Mouse (Mus musculus): Measurements from ENCODE around the gene Tmem97. TPM values are rescaled to one million over a fixed set of nuclear protein-coding genes. Genes with fewer than 3 reads are reported as not detected.

Gene Tmem97
- polyA plus RNA-seq, 1 experiment from 2014 or later, result 73.5 TPM

GRCm38 (mm10) chr11:78531046-78531445, 19.5 kb downstream of the Tmem97 start:
- H3K4me1 ChIP-seq, result peaks cover 13% of the 10 kb centered on the region

DNA sequence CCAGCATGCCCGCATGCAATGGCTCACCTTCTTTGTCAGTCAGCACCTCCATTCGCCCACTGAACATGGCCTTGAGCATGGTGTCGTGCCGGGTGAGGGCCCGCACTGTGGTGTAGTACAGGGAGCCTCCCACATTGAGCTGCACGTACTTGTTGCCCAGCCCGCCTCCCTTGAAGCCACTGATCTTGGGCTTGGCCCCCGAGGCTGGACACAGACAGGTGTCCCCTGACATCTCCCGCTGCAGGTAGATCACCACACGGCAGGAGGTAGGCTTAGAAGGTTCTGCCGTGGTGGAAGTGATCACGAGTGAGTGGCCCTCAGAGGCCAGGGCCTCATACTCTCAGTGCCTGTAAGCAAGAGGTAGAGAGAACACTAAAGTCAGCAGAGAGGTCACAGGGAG, 20.6 kb downstream of the Tmem97 start:
- ATAC-seq (ENCODE audit: insufficient number of reproducible peaks, low FRiP score, low TSS enrichment, low read depth), result no peak
- peaks cover 8% of the 10 kb centered on the region for H3K4me1 ChIP-seq
- H3K27me3 ChIP-seq, result no peaks in the 10 kb centered on the region
- no peak overlapping the region for H3K9ac ChIP-seq
- no peak overlapping the region for H3K4me2 ChIP-seq (replicated peaks)
- no peaks in the 10 kb centered on the region for H3K9me3 ChIP-seq (replicated peaks)
- H3K27ac ChIP-seq (replicated peaks), result no peak overlapping the region
- 87% methylated on average over 12 of the region's 12 CpGs for WGBS
- H3K36me3 ChIP-seq, result peaks cover 53% of the 10 kb centered on the region
- no peak overlapping the region for H3K4me3 ChIP-seq (replicated peaks)

More at GRCm38 (mm10) chr11:78531046-78531445, 19.5 kb downstream of the Tmem97 start:
- no peak overlapping the region for H3K4me3 ChIP-seq (replicated peaks)
- H3K36me3 ChIP-seq, result peaks cover 42% of the 10 kb centered on the region
- no peak for ATAC-seq (ENCODE audit: insufficient number of reproducible peaks, low FRiP score, low TSS enrichment, low read depth)
- no peaks in the 10 kb centered on the region for H3K27me3 ChIP-seq
- H3K9ac ChIP-seq, result no peak overlapping the region
- no peak overlapping the region for H3K4me2 ChIP-seq (replicated peaks)
- 0 out of 2 replicates have a peak overlapping the region, but pooled peaks have one; percentile 7 for H3K27ac ChIP-seq (replicated peaks)
- no peaks in the 10 kb centered on the region for H3K9me3 ChIP-seq (replicated peaks)
- 64% methylated on average over 6 of the region's 6 CpGs for WGBS

GRCm38 (mm10) chr11:78528714-78529113, 21.9 kb downstream of the Tmem97 start:
- Histone ChIP-seq H3K4me2 (replicated peaks) (no peak overlapping the region), H3K27me3 (no peaks in the 10 kb centered on the region), H3K4me1 (no peaks in the 10 kb centered on the region), H3K4me3 (replicated peaks) (no peak overlapping the region), H3K27ac (replicated peaks) (no peak overlapping the region), H3K9ac (no peak overlapping the region), H3K36me3 (peaks cover 66% of the 10 kb centered on the region), H3K9me3 (replicated peaks) (no peaks in the 10 kb centered on the region)
- no peak for ATAC-seq (ENCODE audit: insufficient number of reproducible peaks, low FRiP score, low TSS enrichment, low read depth)
- 80% methylated on average over 9 of the region's 9 CpGs for WGBS

DNA sequence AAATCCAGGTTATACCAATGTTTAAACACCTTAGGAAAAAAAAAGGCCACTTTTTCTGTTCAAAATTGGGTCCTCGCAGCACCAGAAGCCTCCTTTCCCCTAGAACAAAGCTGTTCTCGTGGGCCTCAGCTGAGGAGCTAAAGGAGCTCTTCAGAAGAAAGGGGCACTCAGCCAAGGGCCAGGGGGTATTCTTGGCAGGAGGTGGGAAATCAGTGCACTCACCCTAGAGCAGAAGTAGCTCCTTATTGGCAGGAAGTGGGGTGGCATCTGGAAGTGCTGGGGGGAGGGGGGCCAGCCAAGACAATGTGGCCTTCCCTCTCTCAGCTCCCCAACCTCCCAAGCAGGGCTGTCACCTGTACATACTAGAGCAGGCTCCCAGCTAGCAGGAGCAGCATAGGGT, 25.7 kb downstream of the Tmem97 start:
- no peak for ATAC-seq (ENCODE audit: insufficient number of reproducible peaks, low FRiP score, low TSS enrichment, low read depth)
- Histone ChIP-seq H3K4me3 (replicated peaks) (no peak overlapping the region), H3K4me1 (no peaks in the 10 kb centered on the region), H3K36me3 (peaks cover 97% of the 10 kb centered on the region), H3K9ac (no peak overlapping the region), H3K27ac (replicated peaks) (no peak overlapping the region), H3K4me2 (replicated peaks) (no peak overlapping the region), H3K27me3 (no peaks in the 10 kb centered on the region), H3K9me3 (replicated peaks) (no peaks in the 10 kb centered on the region)
- WGBS, result 67% methylated on average over 2 of the region's 2 CpGs

DNA sequence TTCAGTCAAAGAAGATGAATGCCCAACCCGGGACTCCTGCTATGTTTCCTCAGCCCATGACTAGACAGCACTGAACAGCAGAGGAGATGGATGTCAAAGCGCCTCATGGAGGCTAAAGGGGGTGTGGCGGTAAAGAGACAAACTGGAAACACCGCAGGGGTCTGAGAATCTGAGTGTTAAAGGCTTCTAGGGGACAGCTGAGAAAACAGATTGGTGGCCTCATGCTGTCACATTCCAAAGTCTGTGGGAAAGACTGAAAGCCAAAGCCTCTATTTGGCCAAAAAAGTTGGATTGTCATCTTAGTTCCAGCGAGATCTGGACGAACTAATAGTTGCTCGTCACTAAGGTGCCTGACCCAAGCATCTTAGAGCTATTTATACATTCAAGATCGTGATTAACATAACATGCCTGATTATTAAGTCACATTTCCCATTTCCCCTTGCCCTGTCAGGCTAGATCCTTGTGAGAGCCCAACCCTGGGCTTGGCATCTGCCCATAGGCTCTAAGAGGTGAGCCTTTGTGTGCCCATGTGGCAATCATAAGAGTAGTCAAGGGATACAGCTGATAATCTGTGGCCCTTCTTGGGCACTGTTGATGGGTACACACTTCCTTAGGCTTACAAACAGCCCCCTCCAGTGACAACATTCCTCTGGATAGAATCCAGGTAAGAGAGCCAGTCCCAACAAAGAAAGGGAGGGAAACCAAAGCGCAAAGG, 27.2 kb downstream of the Tmem97 start:
- 85% methylated on average over 9 of the region's 9 CpGs for WGBS
- H3K9me3 ChIP-seq (replicated peaks), result no peaks in the 10 kb centered on the region
- H3K9ac ChIP-seq, result no peak overlapping the region
- H3K4me1 ChIP-seq, result no peaks in the 10 kb centered on the region
- no peak overlapping the region for H3K4me2 ChIP-seq (replicated peaks)
- no peaks in the 10 kb centered on the region for H3K27me3 ChIP-seq
- 0 out of 2 replicates have a peak overlapping the region, but pooled peaks have one; percentile 17 for H3K27ac ChIP-seq (replicated peaks)
- no peak overlapping the region for H3K4me3 ChIP-seq (replicated peaks)
- no peak for ATAC-seq (ENCODE audit: insufficient number of reproducible peaks, low FRiP score, low TSS enrichment, low read depth)
- peaks cover 99% of the 10 kb centered on the region for H3K36me3 ChIP-seq

DNA sequence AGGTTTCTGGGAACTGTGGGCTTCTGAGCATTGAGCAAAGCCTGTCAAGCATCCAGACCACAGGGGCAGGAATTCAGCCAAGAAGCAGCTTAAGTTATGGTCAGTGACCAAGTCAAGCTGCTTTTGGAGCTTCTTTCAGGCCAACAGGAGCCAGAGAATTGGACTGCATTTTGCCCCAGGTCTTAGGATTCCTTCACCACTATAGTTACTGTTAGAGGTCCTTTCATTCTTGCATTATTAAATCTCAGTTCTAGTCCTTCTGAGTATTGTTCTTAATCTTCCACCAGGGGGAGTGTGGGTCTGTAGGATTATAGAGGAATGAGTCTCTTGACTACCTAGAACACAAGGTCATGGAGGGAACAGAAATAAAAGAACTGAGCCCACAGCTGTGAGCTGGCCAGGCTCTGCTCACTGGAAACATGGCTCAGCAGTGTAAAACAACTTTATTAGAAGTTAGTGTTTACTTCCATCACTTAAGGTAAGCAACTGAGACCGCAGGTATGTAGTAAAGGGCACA, 28.0 kb downstream of the Tmem97 start:
- ATAC-seq (ENCODE audit: insufficient number of reproducible peaks, low FRiP score, low TSS enrichment, low read depth), result no peak
- Histone ChIP-seq H3K4me2 (replicated peaks) (no peak overlapping the region), H3K4me1 (no peaks in the 10 kb centered on the region), H3K27me3 (no peaks in the 10 kb centered on the region), H3K4me3 (replicated peaks) (no peak overlapping the region), H3K36me3 (peaks cover 99% of the 10 kb centered on the region), H3K9ac (no peak overlapping the region), H3K9me3 (replicated peaks) (no peaks in the 10 kb centered on the region), H3K27ac (replicated peaks) (no peak overlapping the region)
- 95% methylated on average over 1 of the region's 1 CpGs for WGBS

DNA sequence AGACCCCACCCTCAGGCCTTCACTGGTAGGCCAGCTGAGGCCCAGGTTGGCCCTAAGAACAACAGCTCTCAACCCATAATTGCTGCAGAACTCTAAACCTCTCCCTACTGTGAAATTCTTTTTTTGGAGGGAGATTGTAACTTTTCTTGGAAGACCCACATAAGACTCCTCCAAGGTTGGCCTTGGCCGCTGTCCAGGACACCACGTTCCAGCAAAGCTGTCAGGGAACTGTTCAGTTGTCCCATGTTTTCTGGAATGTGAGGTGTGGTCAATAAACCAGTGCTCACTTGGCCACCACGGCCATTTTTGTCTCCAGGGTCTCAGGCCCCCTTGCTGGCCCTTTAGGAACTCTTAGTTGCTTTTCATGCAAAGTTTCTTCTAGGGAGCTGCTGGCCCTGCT, 28.7 kb downstream of the Tmem97 start:
- Histone ChIP-seq H3K9me3 (replicated peaks) (no peaks in the 10 kb centered on the region), H3K27ac (replicated peaks) (no peak overlapping the region), H3K27me3 (no peaks in the 10 kb centered on the region), H3K4me1 (no peaks in the 10 kb centered on the region), H3K9ac (no peak overlapping the region), H3K4me2 (replicated peaks) (no peak overlapping the region), H3K36me3 (peaks cover 95% of the 10 kb centered on the region), H3K4me3 (replicated peaks) (no peak overlapping the region)
- WGBS, result 85% methylated on average over 3 of the region's 3 CpGs
- no peak for ATAC-seq (ENCODE audit: insufficient number of reproducible peaks, low FRiP score, low TSS enrichment, low read depth)

GRCm38 (mm10) chr11:78518931-78519330, 31.6 kb downstream of the Tmem97 start:
- 90% methylated on average over 10 of the region's 10 CpGs for WGBS
- no peaks in the 10 kb centered on the region for H3K4me1 ChIP-seq

DNA sequence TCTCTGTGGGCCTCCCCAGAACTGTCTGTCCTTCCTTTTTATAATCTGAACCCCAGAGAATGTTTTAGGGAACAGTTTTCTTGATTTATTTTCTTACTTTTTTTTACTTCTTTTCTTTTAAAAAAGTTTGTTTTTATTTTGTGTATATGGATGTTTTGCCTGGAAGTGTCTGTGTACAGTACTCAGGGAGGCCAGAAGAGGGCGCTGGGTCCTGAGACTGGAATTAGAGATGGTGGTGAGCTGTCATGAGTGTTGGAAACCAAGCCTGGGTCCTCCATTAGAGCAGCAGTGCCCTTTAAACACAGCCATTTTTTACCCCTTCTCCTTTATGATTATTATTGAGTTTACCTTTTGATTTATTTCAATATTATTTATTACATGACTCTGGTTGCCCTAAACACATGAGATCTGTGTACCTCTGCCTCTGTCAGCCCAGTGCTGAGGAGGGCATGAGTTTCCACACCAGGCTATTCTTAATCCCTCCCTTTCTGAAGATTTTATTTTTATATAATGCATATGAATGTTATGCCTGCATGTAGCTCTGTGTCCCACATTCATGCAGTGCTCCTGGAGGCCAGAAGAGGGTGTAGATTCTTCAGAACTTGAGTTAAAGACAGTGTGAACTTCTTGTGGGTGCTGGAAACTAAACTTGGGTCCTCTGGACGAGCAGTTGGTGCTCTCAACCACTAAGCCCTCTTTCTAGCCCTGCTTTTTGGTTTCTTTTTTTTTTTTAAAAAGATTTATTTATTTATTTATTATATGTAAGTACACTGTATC, 34.8 kb downstream of the Tmem97 start:
- peaks cover 15% of the 10 kb centered on the region for H3K4me1 ChIP-seq
- no peak for ATAC-seq (ENCODE audit: insufficient number of reproducible peaks, low FRiP score, low TSS enrichment, low read depth)
- no peaks in the 10 kb centered on the region for H3K9me3 ChIP-seq (replicated peaks)
- no peak overlapping the region for H3K9ac ChIP-seq
- H3K4me3 ChIP-seq (replicated peaks), result no peak overlapping the region
- no peak overlapping the region for H3K27ac ChIP-seq (replicated peaks)
- no peak overlapping the region for H3K4me2 ChIP-seq (replicated peaks)
- peaks cover 67% of the 10 kb centered on the region for H3K36me3 ChIP-seq
- no peaks in the 10 kb centered on the region for H3K27me3 ChIP-seq
- WGBS, result 65% methylated on average over 2 of the region's 2 CpGs

More at GRCm38 (mm10) chr11:78518931-78519330, 31.6 kb downstream of the Tmem97 start:
- Histone ChIP-seq H3K9ac (no peak overlapping the region), H3K27me3 (no peaks in the 10 kb centered on the region), H3K4me3 (replicated peaks) (no peak overlapping the region), H3K27ac (replicated peaks) (no peak overlapping the region), H3K36me3 (peaks cover 94% of the 10 kb centered on the region), H3K4me2 (replicated peaks) (no peak overlapping the region), H3K9me3 (replicated peaks) (no peaks in the 10 kb centered on the region)
- ATAC-seq (ENCODE audit: insufficient number of reproducible peaks, low FRiP score, low TSS enrichment, low read depth), result no peak

- Histone ChIP-seq H3K4me1 (peaks cover 15% of the 10 kb centered on the region), H3K4me3 (replicated peaks) (peak overlapping the region; percentile 79), H3K4me2 (replicated peaks) (peak overlapping the region; percentile 87), H3K9me3 (replicated peaks) (no peaks in the 10 kb centered on the region), H3K36me3 (peaks cover 50% of the 10 kb centered on the region), H3K27ac (replicated peaks) (no peak overlapping the region), H3K27me3 (no peaks in the 10 kb centered on the region), H3K9ac (no peak overlapping the region; the same call in 1 of the 2 replicates)
- 76% methylated on average over 3 of the region's 3 CpGs for WGBS
- no peak for ATAC-seq (ENCODE audit: insufficient number of reproducible peaks, low FRiP score, low TSS enrichment, low read depth)
Measured at GRCm38 (mm10) chr11:78513106-78513790, 37.3 kb downstream of the Tmem97 start.

Data from embryonic facial prominence, embryonic 15.5 days (tissue).